Mouse (Mus musculus): ENCODE measurements around the gene Arhgap44. TPM values are rescaled to one million over a fixed set of nuclear protein-coding genes. Genes with fewer than 3 reads are reported as not detected.
A peak's percentile ranks its signal among the peaks of the same experiment; 100 is the strongest.

Gene Arhgap44
- polyA plus RNA-seq, 1 experiment = 0.45 TPM

- H3K27ac ChIP-seq (ENCODE audit: control insufficient read depth, insufficient read depth, low read depth, low read length, poor library complexity) = no peak overlapping the region
- no peak for TF ChIP-seq POLR2A (IDR thresholded peaks at IDR 0.05; ENCODE audit: borderline replicate concordance, control insufficient read depth, low read depth, low read length)
- no peak for TF ChIP-seq CTCF (IDR thresholded peaks at IDR 0.05; ENCODE audit: control insufficient read depth, insufficient read depth, low read length)
- WGBS = 79% methylated on average over 3 of the region's 3 CpGs
- H3K4me1 ChIP-seq (ENCODE audit: control insufficient read depth, insufficient read depth, low read length) = no peaks in the 10 kb centered on the region
- H3K4me3 ChIP-seq (replicated peaks; ENCODE audit: control insufficient read depth, low read depth, low read length) = no peak overlapping the region
Measured at GRCm38 (mm10) chr11:65004836-65005235, 157.9 kb downstream of the Arhgap44 start.

GRCm38 (mm10) chr11:65003611-65004010 lies 159.2 kb downstream of the Arhgap44 start:
- Histone ChIP-seq H3K4me3 (replicated peaks; ENCODE audit: control insufficient read depth, low read depth, low read length) (no peak overlapping the region), H3K27ac (ENCODE audit: control insufficient read depth, insufficient read depth, low read depth, low read length, poor library complexity) (no peak overlapping the region), H3K4me1 (ENCODE audit: control insufficient read depth, insufficient read depth, low read length) (no peaks in the 10 kb centered on the region)
- TF ChIP-seq POLR2A (IDR thresholded peaks at IDR 0.05; ENCODE audit: borderline replicate concordance, control insufficient read depth, low read depth, low read length) (no peak), CTCF (IDR thresholded peaks at IDR 0.05; ENCODE audit: control insufficient read depth, insufficient read depth, low read length) (no peak)
- WGBS = 85% methylated on average over 5 of the region's 5 CpGs

- Histone ChIP-seq H3K27ac (ENCODE audit: control insufficient read depth, insufficient read depth, low read depth, low read length, poor library complexity) (no peak overlapping the region), H3K4me1 (ENCODE audit: control insufficient read depth, insufficient read depth, low read length) (no peaks in the 10 kb centered on the region), H3K4me3 (replicated peaks; ENCODE audit: control insufficient read depth, low read depth, low read length) (no peak overlapping the region)
- 79% methylated on average over 14 of the region's 14 CpGs for WGBS
- TF ChIP-seq POLR2A (IDR thresholded peaks at IDR 0.05; ENCODE audit: borderline replicate concordance, control insufficient read depth, low read depth, low read length) (no peak), CTCF (IDR thresholded peaks at IDR 0.05; ENCODE audit: control insufficient read depth, insufficient read depth, low read length) (no peak)
Measured at GRCm38 (mm10) chr11:65001729-65002128, 161.0 kb downstream of the Arhgap44 start.

DNA sequence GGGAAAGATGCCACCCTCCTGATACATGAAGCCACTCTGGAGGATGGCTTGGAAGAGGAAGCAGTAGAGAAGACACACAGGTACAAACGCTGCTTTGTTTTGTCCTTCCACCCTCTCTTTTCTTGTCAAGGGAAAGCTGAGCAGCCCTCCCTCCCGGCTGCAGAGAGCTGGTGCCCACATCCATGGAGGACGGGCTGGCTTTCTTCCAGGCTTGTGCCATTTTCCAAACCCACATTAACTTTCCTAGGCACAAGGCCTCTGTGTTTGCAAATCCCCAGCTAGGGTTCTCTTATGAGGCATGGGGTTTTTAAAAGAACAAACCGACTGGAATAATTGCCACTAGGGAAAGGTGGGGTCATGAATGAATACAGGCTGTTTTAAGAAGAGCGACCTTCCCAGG lies 163.1 kb downstream of the Arhgap44 start:
- no peak overlapping the region for H3K4me3 ChIP-seq (replicated peaks; ENCODE audit: control insufficient read depth, low read depth, low read length)
- H3K27ac ChIP-seq (ENCODE audit: control insufficient read depth, insufficient read depth, low read depth, low read length, poor library complexity) = no peak overlapping the region
- TF ChIP-seq POLR2A (IDR thresholded peaks at IDR 0.05; ENCODE audit: borderline replicate concordance, control insufficient read depth, low read depth, low read length) (no peak), CTCF (IDR thresholded peaks at IDR 0.05; ENCODE audit: control insufficient read depth, insufficient read depth, low read length) (no peak)
- 81% methylated on average over 5 of the region's 5 CpGs for WGBS
- no peaks in the 10 kb centered on the region for H3K4me1 ChIP-seq (ENCODE audit: control insufficient read depth, insufficient read depth, low read length)

GRCm38 (mm10) chr11:64998439-64998838 lies 164.3 kb downstream of the Arhgap44 start:
- no peak for TF ChIP-seq POLR2A (IDR thresholded peaks at IDR 0.05; ENCODE audit: borderline replicate concordance, control insufficient read depth, low read depth, low read length)
- no peak for TF ChIP-seq CTCF (IDR thresholded peaks at IDR 0.05; ENCODE audit: control insufficient read depth, insufficient read depth, low read length)
- H3K27ac ChIP-seq (ENCODE audit: control insufficient read depth, insufficient read depth, low read depth, low read length, poor library complexity) = no peak overlapping the region
- H3K4me3 ChIP-seq (replicated peaks; ENCODE audit: control insufficient read depth, low read depth, low read length) = no peak overlapping the region
- WGBS = 81% methylated on average over 3 of the region's 3 CpGs
- no peaks in the 10 kb centered on the region for H3K4me1 ChIP-seq (ENCODE audit: control insufficient read depth, insufficient read depth, low read length)

DNA sequence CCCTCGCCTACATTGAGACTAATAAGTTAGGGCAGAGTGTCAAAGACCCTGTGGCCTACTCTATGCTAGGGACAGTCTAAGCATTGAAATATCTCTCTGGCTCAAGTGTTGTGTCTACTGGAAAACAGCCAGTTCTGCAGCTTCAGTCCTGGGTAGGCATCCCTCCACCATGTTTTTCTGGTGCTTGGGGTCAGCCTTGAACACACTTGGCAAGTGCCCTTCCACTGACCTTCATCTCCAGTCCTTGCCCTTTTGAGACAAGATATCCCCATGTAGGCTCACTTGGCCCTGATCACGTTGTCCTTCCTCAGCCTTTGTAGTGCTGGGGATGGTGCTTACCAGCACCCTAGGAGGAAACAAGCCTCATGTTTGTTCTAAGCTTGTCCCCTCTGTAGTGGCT lies 174.2 kb downstream of the Arhgap44 start:
- no peak for TF ChIP-seq CTCF (IDR thresholded peaks at IDR 0.05; ENCODE audit: control insufficient read depth, insufficient read depth, low read length)
- TF ChIP-seq POLR2A (IDR thresholded peaks at IDR 0.05; ENCODE audit: borderline replicate concordance, control insufficient read depth, low read depth, low read length) = no peak
- no peak overlapping the region for H3K27ac ChIP-seq (ENCODE audit: control insufficient read depth, insufficient read depth, low read depth, low read length, poor library complexity)
- no peaks in the 10 kb centered on the region for H3K4me1 ChIP-seq (ENCODE audit: control insufficient read depth, insufficient read depth, low read length)
- H3K4me3 ChIP-seq (replicated peaks; ENCODE audit: control insufficient read depth, low read depth, low read length) = no peak overlapping the region
- WGBS = 85% methylated on average over 2 of the region's 2 CpGs

DNA sequence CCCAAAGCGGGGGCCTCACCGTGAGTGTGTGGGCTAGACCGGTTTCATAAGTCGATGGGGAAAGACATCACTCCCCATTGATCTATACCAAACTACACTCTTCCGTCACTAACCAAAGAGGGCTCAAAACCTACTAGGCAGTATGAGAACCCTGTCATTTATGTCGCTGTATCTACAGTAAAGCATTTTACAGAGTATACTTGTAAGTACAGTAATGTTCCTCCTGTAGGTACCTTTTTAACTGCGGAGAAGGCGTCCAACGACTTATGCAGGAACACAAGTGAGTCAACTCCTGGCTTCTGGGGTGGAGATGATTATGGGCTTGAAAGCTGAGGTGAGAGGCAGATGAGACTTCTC lies 183.3 kb downstream of the Arhgap44 start:
- WGBS = 15% methylated on average over 9 of the region's 9 CpGs
- H3K27ac ChIP-seq (ENCODE audit: control insufficient read depth, insufficient read depth, low read depth, low read length, poor library complexity) = no peak overlapping the region
- no peak for TF ChIP-seq POLR2A (IDR thresholded peaks at IDR 0.05; ENCODE audit: borderline replicate concordance, control insufficient read depth, low read depth, low read length)
- no peak for TF ChIP-seq CTCF (IDR thresholded peaks at IDR 0.05; ENCODE audit: control insufficient read depth, insufficient read depth, low read length)
- peak overlapping the region; percentile 93 for H3K4me3 ChIP-seq (replicated peaks; ENCODE audit: control insufficient read depth, low read depth, low read length)
- no peaks in the 10 kb centered on the region; the same call in 1 of the 2 replicates for H3K4me1 ChIP-seq (ENCODE audit: control insufficient read depth, insufficient read depth, low read length)

- no peak for TF ChIP-seq CTCF (IDR thresholded peaks at IDR 0.05; ENCODE audit: control insufficient read depth, insufficient read depth, low read length)
- TF ChIP-seq POLR2A (IDR thresholded peaks at IDR 0.05; ENCODE audit: borderline replicate concordance, control insufficient read depth, low read depth, low read length) = peak; percentile 87
- under 1% methylated on average over 65 of the region's 65 CpGs for WGBS
- Histone ChIP-seq H3K4me3 (replicated peaks; ENCODE audit: control insufficient read depth, low read depth, low read length) (peak within 1 kb of the TSS; percentile 93), H3K27ac (ENCODE audit: control insufficient read depth, insufficient read depth, low read depth, low read length, poor library complexity) (no peak within 1 kb of the TSS), H3K4me1 (ENCODE audit: control insufficient read depth, insufficient read depth, low read length) (no peaks in the 10 kb centered on the region; the same call in 1 of the 2 replicates)
Measured at GRCm38 (mm10) chr11:64978720-64979488, 183.9 kb downstream of the Arhgap44 start, which contains the start of gene Elac2. TSS of gene Elac2 (plus strand) at chr11:64979038.

All from bone marrow, adult 2 months (tissue).